Mouse (Mus musculus) left cerebral cortex, postnatal 36 days (tissue): ENCODE results near the gene Scaf1. TPM values are rescaled to one million over a fixed set of nuclear protein-coding genes. Genes with fewer than 3 reads are reported as not detected.

ENCODE experiments used
- DNase-seq, 2 experiments: peaks; one replicate each; pipeline ENCODE4 v3.0.0; 2021 to 2022; ENCODE audit warnings: low spot score in 2 of 2, mixed read lengths in 1 of 2
- intact Hi-C: fragments of 180-260 bp; cut with DNase I; formaldehyde crosslinking; loops from one replicate; pipeline ENCODE4 v1.15.1; 2025
- total RNA-seq, 2 experiments: library from RNA; stranded (reverse); gene quantifications; 2 replicates each; pipeline ENCODE4 v1.2.3; 2021

Gene Scaf1
- total RNA-seq, 2 experiments from 2014 or later: 174 to 177 TPM

GRCm38 (mm10) chr7:44997231-44997939 lies 18.8 kb downstream of the Scaf1 start, which contains the start of gene Irf3:
TSS of gene Irf3 (plus strand) at chr7:44997648.
- intact Hi-C loops: loop anchor here (2.0 kb wide), 1 partner anchor 19 kb away; the partner anchor contains the start of genes Rras and Scaf1
- DNase-seq: peak; percentile 96 to 97

GRCm38 (mm10) chr7:44996672-44997071 lies 19.5 kb downstream of the Scaf1 start:
- intact Hi-C loops: loop anchor here (2.0 kb wide), 1 partner anchor 20 kb away; the partner anchor contains the start of genes Rras and Scaf1

GRCm38 (mm10) chr7:44986879-44987718 lies 29.1 kb downstream of the Scaf1 start:
- DNase-seq: peak in 1 of 2 experiments; percentile 28
- intact Hi-C loops: no loop called here

More at GRCm38 (mm10) chr7:44996672-44997071, 19.5 kb downstream of the Scaf1 start:
- no peak for DNase-seq

DNA sequence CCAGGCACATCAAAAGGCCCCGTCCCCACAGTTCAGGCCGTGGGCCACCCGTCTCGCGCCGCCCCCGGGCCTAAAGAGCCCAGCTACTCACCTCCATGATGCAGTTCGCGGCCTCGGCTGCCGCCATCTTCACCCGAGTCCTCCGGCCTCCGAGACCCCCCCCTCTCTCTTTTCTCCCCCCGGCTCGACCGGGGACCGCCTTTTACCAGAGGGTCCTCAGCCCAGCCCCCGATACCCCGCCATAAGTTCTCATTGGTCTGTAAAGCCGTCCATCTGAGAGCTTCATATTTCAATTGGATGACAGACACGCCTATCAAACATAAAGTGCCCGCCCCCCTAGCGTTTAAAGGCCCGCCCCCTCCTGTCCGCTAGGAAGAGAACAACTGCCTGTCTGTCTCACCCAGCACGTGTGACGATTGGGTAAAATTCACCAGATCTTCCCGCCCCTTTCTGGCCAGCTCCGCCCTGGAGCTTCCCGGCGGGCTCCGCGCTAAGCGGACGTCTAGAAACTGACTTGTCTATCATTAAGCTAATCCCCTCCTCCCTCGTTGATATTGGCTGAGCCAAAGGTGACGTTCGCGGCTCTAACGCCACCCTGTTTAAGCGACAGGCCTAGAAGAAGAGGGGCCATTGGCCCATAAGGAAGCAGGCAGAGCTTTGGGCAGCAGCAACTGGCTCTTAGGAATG lies 29.8 kb downstream of the Scaf1 start, which contains the start of gene Prmt1:
Gene Prmt1, minus strand, starts transcription at position 377 of the 687 bp plus-strand sequence.
- DNase-seq: peak; percentile 99
- intact Hi-C loops: no loop called here

DNA sequence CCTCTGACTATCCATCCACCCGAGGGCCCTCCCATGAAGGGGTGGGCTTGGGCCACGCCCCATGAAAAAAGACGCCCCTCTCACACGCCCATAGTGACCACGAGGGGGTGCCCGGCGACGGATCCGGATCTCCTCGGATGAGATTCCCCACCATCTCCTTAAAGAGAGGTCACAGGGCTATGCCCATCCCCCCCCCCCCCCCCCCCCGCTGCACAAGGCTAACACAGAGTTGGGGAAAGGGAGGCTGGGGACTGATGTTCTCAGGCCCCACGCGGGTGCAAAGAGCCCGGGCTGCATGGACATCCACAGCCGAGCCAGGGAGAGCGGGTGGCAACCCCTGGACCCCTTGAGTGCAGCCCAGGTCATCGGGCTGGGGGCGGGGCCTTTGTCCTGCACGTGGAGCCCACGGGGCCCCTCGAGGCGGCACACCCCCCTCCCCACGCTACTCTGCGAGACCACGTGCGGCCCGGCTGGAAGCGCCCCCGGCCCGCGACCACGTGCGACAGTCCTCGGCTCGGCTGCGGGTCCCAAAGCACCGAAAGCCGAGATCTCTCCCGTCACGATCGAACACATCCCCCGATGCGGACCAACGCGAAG lies 30.5 kb downstream of the Scaf1 start:
- intact Hi-C loops: no loop called here
- peak; percentile 47 to 48 for DNase-seq

- intact Hi-C loops: loop anchor here (5.0 kb wide), 1 partner anchor 68 kb away; the partner anchor contains the start of gene Prr12
- no peak for DNase-seq
Measured at GRCm38 (mm10) chr7:44984833-44985164, 31.4 kb downstream of the Scaf1 start.

GRCm38 (mm10) chr7:44983944-44984832 lies 32.0 kb downstream of the Scaf1 start:
- DNase-seq: no peak
- intact Hi-C loops: loop anchor here (5.0 kb wide), 1 partner anchor 68 kb away; the partner anchor contains the start of gene Prr12

GRCm38 (mm10) chr7:44983085-44983484 lies 33.1 kb downstream of the Scaf1 start:
- DNase-seq: peak; percentile 73 to 83
- intact Hi-C loops: loop anchor here (5.0 kb wide), 1 partner anchor 69 kb away; the partner anchor contains the start of gene Prr12

DNA sequence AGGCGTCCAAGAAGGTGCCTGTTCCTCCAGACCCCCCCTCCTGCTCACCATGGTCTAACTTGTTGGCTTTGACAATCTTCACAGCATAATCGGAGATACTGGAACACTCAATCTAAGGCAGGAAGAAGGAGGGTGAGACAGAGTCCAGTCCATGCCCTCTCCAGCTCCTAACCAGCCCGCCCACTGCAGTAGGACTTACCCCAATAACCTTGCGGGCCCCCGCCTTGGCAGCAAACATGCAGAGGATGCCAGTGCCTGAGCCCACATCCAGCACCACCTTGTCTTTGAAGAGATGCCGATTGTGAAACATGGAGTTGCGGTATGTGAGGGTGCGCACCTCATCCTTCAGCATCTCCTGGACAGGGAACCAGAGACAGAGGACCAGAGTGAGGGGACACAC lies 34.6 kb downstream of the Scaf1 start:
- no peak for DNase-seq
- intact Hi-C loops: loop anchor here (5.0 kb wide), 1 partner anchor 71 kb away; the partner anchor contains the start of gene Prr12

DNA sequence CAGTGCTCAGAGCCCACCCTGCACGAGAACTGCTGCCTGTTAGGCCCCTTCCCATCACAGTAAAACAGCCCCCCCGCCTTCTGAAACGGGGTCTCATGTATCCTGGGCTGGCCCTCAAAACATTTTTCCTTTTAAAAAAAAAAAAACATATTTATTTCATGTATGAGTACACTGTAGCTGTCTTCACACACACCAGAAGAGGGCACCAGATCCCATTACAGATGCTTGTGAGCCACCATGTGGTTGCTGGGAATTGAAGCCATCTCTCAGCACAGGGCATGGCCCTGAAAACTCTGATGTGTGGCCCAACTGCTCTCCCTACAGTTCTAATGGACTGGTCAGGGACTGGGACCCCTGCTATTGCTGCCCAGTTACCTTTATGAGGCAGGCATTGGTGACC lies 37.9 kb downstream of the Scaf1 start:
- intact Hi-C loops: no loop called here
- no peak for DNase-seq

DNA sequence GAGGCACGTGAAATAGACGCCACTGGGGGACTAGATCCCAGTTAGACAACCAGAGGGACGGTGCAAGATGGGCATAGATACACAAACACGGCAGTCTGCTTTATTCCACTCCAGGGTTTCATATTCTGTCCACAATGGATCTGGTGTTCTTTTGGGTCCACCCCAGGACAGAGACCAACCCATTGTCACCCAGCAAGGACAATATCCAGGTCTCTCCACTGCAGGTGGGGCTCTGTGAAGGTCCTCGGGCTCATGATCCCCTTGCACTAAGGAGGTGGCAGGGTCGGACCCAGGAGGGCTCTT lies 41.1 kb downstream of the Scaf1 start:
- no peak for DNase-seq
- intact Hi-C loops: no loop called here

DNA sequence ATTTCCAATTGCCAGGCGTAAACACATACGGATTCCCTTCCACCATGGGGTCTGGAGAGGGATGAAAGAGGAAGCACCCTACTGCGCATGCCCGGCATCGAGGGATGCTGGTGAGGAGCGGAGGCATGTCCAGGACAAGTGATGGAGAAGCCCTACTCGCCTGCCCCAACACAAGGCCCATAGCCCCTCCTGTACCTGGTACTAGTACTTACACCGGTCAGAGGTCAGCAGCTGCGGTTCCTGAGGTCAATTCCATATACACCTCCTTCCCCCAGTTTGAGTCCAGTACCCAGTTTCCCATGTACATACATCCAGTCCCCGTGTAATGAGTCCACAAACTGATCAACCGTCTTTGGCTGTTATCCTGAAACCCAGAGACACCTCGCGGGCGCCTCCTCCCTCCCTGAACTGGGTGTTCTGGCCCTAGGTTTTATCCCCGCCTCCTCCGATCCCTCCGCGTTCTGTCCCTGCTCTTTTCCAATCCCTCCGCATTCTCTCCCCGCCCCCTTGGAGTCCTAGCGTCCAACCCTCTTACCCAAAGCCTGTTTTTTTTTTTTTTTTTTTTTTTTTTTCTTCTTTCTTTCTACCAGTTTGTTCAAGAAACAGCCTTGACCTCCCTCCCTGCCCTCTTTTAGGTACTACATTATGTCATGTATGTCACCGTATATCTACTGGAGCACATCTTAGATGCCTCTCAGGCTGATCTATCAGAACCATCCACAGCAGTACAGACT lies 41.6 kb downstream of the Scaf1 start, which contains the start of gene Cpt1c:
Gene Cpt1c, minus strand, starts transcription at position 469 of the 734 bp plus-strand sequence.
- peak; percentile 86 for DNase-seq
- intact Hi-C loops: loop anchor here (5.0 kb wide), 1 partner anchor 47 kb away; the partner anchor contains the start of gene Ap2a1

DNA sequence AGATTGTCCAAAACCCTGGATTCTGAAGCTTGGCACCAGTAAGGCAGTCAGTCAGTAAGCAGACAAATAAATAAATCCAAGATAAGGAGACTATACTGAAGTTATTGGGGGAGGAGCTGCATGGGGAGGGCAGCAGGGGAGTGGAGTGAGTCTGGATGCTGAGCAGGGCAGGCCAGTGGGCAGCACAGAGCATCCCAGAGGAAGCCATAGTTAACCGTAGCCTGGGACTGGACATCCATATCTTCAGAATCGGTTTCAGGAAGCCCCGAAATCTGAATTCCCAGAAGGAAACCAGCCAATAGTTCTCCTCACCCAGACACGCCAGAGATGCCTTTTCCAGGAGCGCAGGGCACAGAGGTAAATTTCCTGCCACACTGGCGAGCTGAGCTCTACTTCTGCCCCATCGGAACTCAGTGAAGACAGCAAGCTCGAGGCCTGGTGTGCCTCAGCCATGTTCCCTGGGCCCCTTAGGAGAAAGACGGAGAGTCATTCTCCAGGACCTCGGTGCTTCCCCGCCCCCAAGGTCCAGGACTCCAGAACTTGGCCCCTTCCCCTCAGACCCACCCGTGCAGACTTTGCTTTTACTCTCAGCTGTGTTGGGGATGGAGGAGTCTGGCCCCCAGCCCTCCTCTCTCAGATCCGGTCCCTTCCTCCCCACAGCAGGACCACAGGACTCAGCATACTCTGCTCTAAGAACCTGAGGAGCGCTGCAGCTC lies 42.6 kb downstream of the Scaf1 start:
- intact Hi-C loops: loop anchor here (5.0 kb wide), 1 partner anchor 46 kb away; the partner anchor contains the start of gene Ap2a1

GRCm38 (mm10) chr7:44971142-44971541 lies 45.0 kb downstream of the Scaf1 start:
- intact Hi-C loops: loop anchor here (5.0 kb wide), 1 partner anchor 44 kb away; the partner anchor contains the start of gene Ap2a1
- no peak for DNase-seq

More for the DNA sequence above, 42.6 kb downstream of the Scaf1 start:
- DNase-seq: no peak

DNA sequence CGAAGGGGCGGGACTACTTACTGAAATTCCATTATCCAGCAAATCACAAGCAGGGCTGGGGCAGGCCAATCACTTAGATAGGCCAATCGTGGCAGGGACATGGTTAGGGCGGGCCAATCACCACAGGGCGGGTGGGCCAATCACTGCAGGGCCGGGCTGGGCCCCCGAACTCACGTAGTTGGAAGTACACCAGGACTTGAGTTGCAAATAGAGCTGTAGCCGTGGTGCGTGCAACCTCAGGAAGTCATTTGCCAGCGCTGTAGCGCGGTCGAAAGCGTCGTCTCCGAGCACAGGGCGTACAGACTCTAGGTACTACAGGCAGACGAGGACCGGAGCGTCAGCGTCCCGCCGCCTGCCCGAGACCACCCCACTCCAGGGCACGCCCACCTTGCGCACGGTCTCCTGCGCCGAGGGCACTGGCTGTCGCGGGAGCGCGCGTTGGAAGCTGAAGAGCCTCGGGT lies 45.9 kb downstream of the Scaf1 start:
- peak; percentile 79 to 81 for DNase-seq
- intact Hi-C loops: loop anchor here (5.0 kb wide), 1 partner anchor 43 kb away; the partner anchor contains the start of gene Ap2a1

GRCm38 (mm10) chr7:44966638-44967037 lies 49.5 kb downstream of the Scaf1 start:
- intact Hi-C loops: no loop called here

GRCm38 (mm10) chr7:44965975-44966374 lies 50.2 kb downstream of the Scaf1 start:
- intact Hi-C loops: no loop called here
- DNase-seq: no peak

More at GRCm38 (mm10) chr7:44966638-44967037, 49.5 kb downstream of the Scaf1 start:
- DNase-seq: no peak
